Mouse (Mus musculus): Measurements from ENCODE around the gene Dennd4a.

DNA sequence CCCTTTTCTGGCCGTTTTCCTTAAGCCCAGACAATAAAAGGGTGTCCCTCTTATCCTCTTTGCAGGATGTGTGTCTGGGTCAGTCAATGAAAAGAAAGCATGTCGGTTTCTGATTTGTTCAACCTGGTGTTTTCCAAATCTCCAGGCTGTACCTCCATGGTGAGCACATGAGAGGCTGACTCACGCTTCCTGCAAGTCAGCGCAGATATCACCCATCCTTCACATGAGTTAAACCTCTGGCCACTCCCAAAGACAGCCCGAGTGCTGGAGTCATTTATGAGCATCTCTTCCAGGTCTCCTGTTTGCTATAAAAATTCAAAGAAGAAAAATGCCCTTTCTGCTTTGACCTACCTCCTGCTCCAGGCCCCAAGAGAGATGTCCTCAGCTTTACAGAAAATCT lies 5.3 kb upstream of the Dennd4a start:
- TF ChIP-seq POLR2A (IDR thresholded peaks at IDR 0.05; ENCODE audit: low read depth, low read length) (no peak), CTCF (IDR thresholded peaks at IDR 0.05; ENCODE audit: extremely low read depth, insufficient read length, insufficient replicate concordance, low read depth, low read length) (no peak)
